Mouse (Mus musculus): ENCODE results near the gene Pop7. TPM values are rescaled to one million over a fixed set of nuclear protein-coding genes. Genes with fewer than 3 reads are reported as not detected.

Gene Pop7
- polyA plus RNA-seq (2012; fragmentation: generic; extraction: Trizol), result 63.5 TPM
- long read RNA-seq, experiment 1, transcript Pop7-201 (2 exons, 881 nt), result major isoform, 29 of 36 reads
- long read RNA-seq, experiment 1, transcript Pop7-202 (1 exons, 988 nt), result minor isoform, 7 of 36 reads
- long read RNA-seq, experiment 1, partial matches to known transcripts, result 0 of 36 reads
- long read RNA-seq, experiment 1, other reads (novel, unspliced or antisense), result 0 of 36 reads
- long read RNA-seq, experiment 2, transcript Pop7-201 (2 exons, 881 nt), result major isoform, 13 of 13 reads
- long read RNA-seq, experiment 2, partial matches to known transcripts, result 0 of 13 reads
- long read RNA-seq, experiment 2, other reads (novel, unspliced or antisense), result 0 of 13 reads

GRCm38 (mm10) chr5:137501709-137502666, at the start of gene Pop7:
Gene Pop7 (minus strand): TSS chr5:137502518.
- Histone ChIP-seq H3K79me2 (ENCODE audit: control insufficient read depth, insufficient read depth) (peaks cover 11% of the 10 kb centered on the region), H3K4me3 (ENCODE audit: insufficient read depth, poor library complexity, severe bottlenecking) (peak within 1 kb of the TSS; percentile 47), H3ac (ENCODE audit: control insufficient read depth, insufficient read length, low read depth) (peak within 1 kb of the TSS; percentile 83), H3K27me3 (ENCODE audit: control insufficient read depth, insufficient read depth, insufficient read length) (peaks cover 5% of the 10 kb centered on the region), H3K36me3 (ENCODE audit: control insufficient read depth, insufficient read depth) (peaks cover 8% of the 10 kb centered on the region), H3K79me3 (ENCODE audit: low read depth) (peaks cover 4% of the 10 kb centered on the region)
- TF ChIP-seq CEBPB (IDR thresholded peaks at IDR 0.05; ENCODE audit: low read depth) (no peak), MYOG (IDR thresholded peaks at IDR 0.05; ENCODE audit: control insufficient read depth, extremely low read depth, insufficient read length) (no peak), FOSL1 (IDR thresholded peaks at IDR 0.05; ENCODE audit: insufficient read depth, low read length, poor library complexity, severe bottlenecking) (no peak), MYOD1 (IDR thresholded peaks at IDR 0.05; ENCODE audit: control insufficient read depth, insufficient read length, low read depth) (no peak), USF1 (IDR thresholded peaks at IDR 0.05; ENCODE audit: low read depth) (peak; percentile 98), CTCF (IDR thresholded peaks at IDR 0.05; ENCODE audit: control insufficient read depth, insufficient read depth, insufficient read length) (peak; percentile 57), MAX (IDR thresholded peaks at IDR 0.05) (no peak)

DNA sequence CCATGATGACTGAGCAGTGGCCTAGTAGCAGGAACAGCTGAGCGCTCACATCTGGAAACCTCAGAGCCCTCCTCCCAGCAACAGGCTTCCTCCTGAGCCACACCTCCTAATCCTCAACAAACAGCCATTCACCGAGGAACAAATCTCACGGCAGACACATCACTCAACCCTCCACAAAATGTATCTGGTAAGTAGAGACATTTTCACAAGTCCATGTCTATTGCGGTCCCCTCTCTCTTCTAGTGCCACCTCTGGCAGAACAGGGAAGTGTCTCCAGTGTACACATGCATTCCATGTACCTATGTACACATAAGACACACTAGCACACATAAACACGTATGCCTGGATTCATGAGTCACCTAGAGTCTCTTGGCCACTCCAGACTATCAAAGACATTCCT, 48.8 kb upstream of the Pop7 start:
- TF ChIP-seq USF1 (IDR thresholded peaks at IDR 0.05; ENCODE audit: low read depth), result no peak
- no peak for TF ChIP-seq FOSL1 (IDR thresholded peaks at IDR 0.05; ENCODE audit: insufficient read depth, low read length, poor library complexity, severe bottlenecking)
- TF ChIP-seq MYOG (IDR thresholded peaks at IDR 0.05; ENCODE audit: control insufficient read depth, extremely low read depth, insufficient read length), result no peak
- no peak for TF ChIP-seq CTCF (IDR thresholded peaks at IDR 0.05; ENCODE audit: control insufficient read depth, insufficient read depth, insufficient read length)
- no peak for TF ChIP-seq CEBPB (IDR thresholded peaks at IDR 0.05; ENCODE audit: low read depth)
- Histone ChIP-seq H3K36me3 (ENCODE audit: control insufficient read depth, insufficient read depth) (no peaks in the 10 kb centered on the region), H3K79me3 (ENCODE audit: low read depth) (no peaks in the 10 kb centered on the region), H3K4me3 (ENCODE audit: insufficient read depth, poor library complexity, severe bottlenecking) (no peak overlapping the region), H3K27me3 (ENCODE audit: control insufficient read depth, insufficient read depth, insufficient read length) (peaks cover 25% of the 10 kb centered on the region), H3K79me2 (ENCODE audit: control insufficient read depth, insufficient read depth) (no peaks in the 10 kb centered on the region), H3ac (ENCODE audit: control insufficient read depth, insufficient read length, low read depth) (no peak overlapping the region)

- TF ChIP-seq CTCF (IDR thresholded peaks at IDR 0.05; ENCODE audit: control insufficient read depth, insufficient read depth, insufficient read length) (no peak), CEBPB (IDR thresholded peaks at IDR 0.05; ENCODE audit: low read depth) (no peak), USF1 (IDR thresholded peaks at IDR 0.05; ENCODE audit: low read depth) (no peak), MAX (IDR thresholded peaks at IDR 0.05) (no peak), MYOG (IDR thresholded peaks at IDR 0.05; ENCODE audit: control insufficient read depth, extremely low read depth, insufficient read length) (no peak), FOSL1 (IDR thresholded peaks at IDR 0.05; ENCODE audit: insufficient read depth, low read length, poor library complexity, severe bottlenecking) (no peak), MYOD1 (IDR thresholded peaks at IDR 0.05; ENCODE audit: control insufficient read depth, insufficient read length, low read depth) (no peak)
- Histone ChIP-seq H3K79me2 (ENCODE audit: control insufficient read depth, insufficient read depth) (no peaks in the 10 kb centered on the region), H3K4me3 (ENCODE audit: insufficient read depth, poor library complexity, severe bottlenecking) (no peak overlapping the region), H3K27me3 (ENCODE audit: control insufficient read depth, insufficient read depth, insufficient read length) (peaks cover 25% of the 10 kb centered on the region), H3ac (ENCODE audit: control insufficient read depth, insufficient read length, low read depth) (no peak overlapping the region), H3K36me3 (ENCODE audit: control insufficient read depth, insufficient read depth) (no peaks in the 10 kb centered on the region), H3K79me3 (ENCODE audit: low read depth) (no peaks in the 10 kb centered on the region)
Observed at GRCm38 (mm10) chr5:137549840-137550239, 47.5 kb upstream of the Pop7 start.

DNA sequence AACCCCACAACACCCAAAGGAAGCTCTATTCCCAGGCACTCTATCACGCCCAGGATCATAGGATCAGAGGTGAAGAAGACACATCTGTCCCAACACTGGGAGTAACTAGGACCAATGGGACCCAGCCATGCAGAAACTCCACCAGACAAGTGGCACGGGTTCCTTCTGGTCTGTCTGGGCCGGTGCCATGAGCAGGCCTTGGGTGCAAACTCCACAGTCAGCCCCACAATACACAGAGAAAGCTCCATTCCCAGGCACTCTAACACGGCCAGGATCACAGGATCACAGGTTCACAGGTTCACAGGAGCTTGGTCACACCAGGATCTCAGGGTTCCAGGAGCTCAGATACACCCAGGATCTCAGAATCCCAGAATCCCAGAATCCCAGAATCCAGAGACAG, 43.3 kb upstream of the Pop7 start:
- TF ChIP-seq CTCF (IDR thresholded peaks at IDR 0.05; ENCODE audit: control insufficient read depth, insufficient read depth, insufficient read length), result no peak
- TF ChIP-seq FOSL1 (IDR thresholded peaks at IDR 0.05; ENCODE audit: insufficient read depth, low read length, poor library complexity, severe bottlenecking), result no peak
- TF ChIP-seq USF1 (IDR thresholded peaks at IDR 0.05; ENCODE audit: low read depth), result no peak
- TF ChIP-seq MYOG (IDR thresholded peaks at IDR 0.05; ENCODE audit: control insufficient read depth, extremely low read depth, insufficient read length), result no peak
- no peak for TF ChIP-seq MYOD1 (IDR thresholded peaks at IDR 0.05; ENCODE audit: control insufficient read depth, insufficient read length, low read depth)
- no peak for TF ChIP-seq MAX (IDR thresholded peaks at IDR 0.05)
- TF ChIP-seq CEBPB (IDR thresholded peaks at IDR 0.05; ENCODE audit: low read depth), result no peak
- Histone ChIP-seq H3ac (ENCODE audit: control insufficient read depth, insufficient read length, low read depth) (no peak overlapping the region), H3K79me3 (ENCODE audit: low read depth) (no peaks in the 10 kb centered on the region), H3K4me3 (ENCODE audit: insufficient read depth, poor library complexity, severe bottlenecking) (no peak overlapping the region), H3K79me2 (ENCODE audit: control insufficient read depth, insufficient read depth) (no peaks in the 10 kb centered on the region), H3K36me3 (ENCODE audit: control insufficient read depth, insufficient read depth) (no peaks in the 10 kb centered on the region), H3K27me3 (ENCODE audit: control insufficient read depth, insufficient read depth, insufficient read length) (peaks cover 17% of the 10 kb centered on the region)

DNA sequence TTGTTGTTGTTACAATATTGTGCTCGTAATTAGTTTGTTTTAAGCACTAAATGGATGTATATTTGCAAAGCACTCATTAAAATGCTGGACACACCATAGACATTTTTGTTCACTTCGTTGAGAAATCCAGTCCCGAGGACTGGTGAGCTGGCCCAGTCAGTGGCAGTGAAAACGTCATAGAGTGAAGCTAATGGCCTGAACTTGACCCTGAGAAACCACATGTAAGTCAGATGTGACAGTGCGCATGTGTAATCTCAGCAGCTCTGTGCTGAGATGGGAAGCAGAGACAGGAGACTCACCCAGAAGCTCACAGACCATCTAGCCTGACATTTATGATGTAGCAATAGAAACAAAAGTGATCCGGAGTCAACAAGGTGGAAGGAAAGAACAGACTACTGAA, 42.6 kb upstream of the Pop7 start:
- no peak overlapping the region for H3ac ChIP-seq (ENCODE audit: control insufficient read depth, insufficient read length, low read depth)
- no peaks in the 10 kb centered on the region for H3K79me3 ChIP-seq (ENCODE audit: low read depth)
- no peaks in the 10 kb centered on the region for H3K36me3 ChIP-seq (ENCODE audit: control insufficient read depth, insufficient read depth)
- H3K27me3 ChIP-seq (ENCODE audit: control insufficient read depth, insufficient read depth, insufficient read length), result peaks cover 17% of the 10 kb centered on the region
- no peaks in the 10 kb centered on the region for H3K79me2 ChIP-seq (ENCODE audit: control insufficient read depth, insufficient read depth)
- H3K4me3 ChIP-seq (ENCODE audit: insufficient read depth, poor library complexity, severe bottlenecking), result no peak overlapping the region
- TF ChIP-seq MYOD1 (IDR thresholded peaks at IDR 0.05; ENCODE audit: control insufficient read depth, insufficient read length, low read depth) (no peak), MAX (IDR thresholded peaks at IDR 0.05) (no peak), CTCF (IDR thresholded peaks at IDR 0.05; ENCODE audit: control insufficient read depth, insufficient read depth, insufficient read length) (no peak), FOSL1 (IDR thresholded peaks at IDR 0.05; ENCODE audit: insufficient read depth, low read length, poor library complexity, severe bottlenecking) (no peak), CEBPB (IDR thresholded peaks at IDR 0.05; ENCODE audit: low read depth) (no peak), USF1 (IDR thresholded peaks at IDR 0.05; ENCODE audit: low read depth) (no peak), MYOG (IDR thresholded peaks at IDR 0.05; ENCODE audit: control insufficient read depth, extremely low read depth, insufficient read length) (no peak)

Measured in C2C12 (cell line).